Mouse (Mus musculus) spleen, adult 2 months (tissue): ENCODE data around the gene BC052040.

ENCODE experiments used
- CTCF ChIP-seq: fragments of 200-500 bp; IDR thresholded peaks from 2 replicates; pipeline ENCODE4 v1.5.1; 2011; ENCODE audit warnings: mild to moderate bottlenecking, inconsistent platforms; ENCODE audit not compliant: insufficient read depth, insufficient read length, insufficient replicate concordance; ENCODE audit errors: extremely low read depth
- POLR2A ChIP-seq: fragments of 200-500 bp; IDR thresholded peaks from 2 replicates; pipeline ENCODE4 v1.6.1; 2011; ENCODE audit warnings: low read depth, low read length, inconsistent platforms

DNA sequence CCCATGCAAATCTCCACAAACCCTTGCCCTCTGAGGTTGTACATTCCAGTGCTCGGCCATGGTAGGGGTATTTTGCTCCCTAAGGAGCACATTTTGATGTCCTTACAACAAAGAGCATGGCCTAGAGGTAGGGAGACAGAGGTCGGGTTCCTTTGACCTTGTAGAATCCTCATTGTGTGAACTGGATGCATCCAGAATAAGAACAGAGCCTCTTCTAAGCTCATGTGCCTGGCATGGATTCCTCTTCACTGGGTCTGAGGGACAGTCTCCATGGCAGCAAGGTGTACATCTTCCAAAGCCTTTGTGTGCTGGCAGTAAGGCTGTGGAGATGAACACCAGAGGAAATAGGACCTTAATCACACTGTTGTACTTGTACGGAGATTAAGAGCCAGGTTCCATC is 112.3 kb downstream of the BC052040 start:
- TF ChIP-seq POLR2A (no peak), CTCF (no peak)
